Mouse (Mus musculus) midbrain, embryonic 12.5 days (tissue): ENCODE results near the gene Mea1. TPM values are rescaled to one million over a fixed set of nuclear protein-coding genes. Genes with fewer than 3 reads are reported as not detected.
A peak's percentile ranks its signal among the peaks of the same experiment; 100 is the strongest.

ENCODE experiments used
- ATAC-seq: fragments of 200-750 bp; cut with Nextera tagmentation; 2 replicates; pipeline ENCODE4 v1.8.0; 2017; ENCODE audit warnings: low read depth, moderate TSS enrichment, moderate library complexity; ENCODE audit not compliant: low FRiP score
- H3K27ac ChIP-seq: fragments of 300-500 bp; sonication (generic); replicated peaks from 2 replicates; pipeline ENCODE4 v1.5.1; 2016; ENCODE audit warnings: mild to moderate bottlenecking
- H3K27me3 ChIP-seq: fragments of 300-500 bp; sonication (generic); 2 replicates; pipeline ENCODE4 v1.6.1; 2016; ENCODE audit warnings: mild to moderate bottlenecking
- H3K36me3 ChIP-seq: fragments of 300-500 bp; sonication (generic); 2 replicates; pipeline ENCODE4 v1.6.1; 2016
- H3K4me1 ChIP-seq: fragments of 300-500 bp; sonication (generic); 2 replicates; pipeline ENCODE4 v1.6.1; 2016
- H3K4me2 ChIP-seq: fragments of 300-500 bp; sonication (generic); replicated peaks from 2 replicates; pipeline ENCODE4 v1.6.1; 2016; ENCODE audit warnings: mild to moderate bottlenecking, moderate library complexity
- H3K4me3 ChIP-seq: fragments of 300-500 bp; sonication (generic); 2 replicates; pipeline ENCODE4 v1.5.1; 2016; ENCODE audit warnings: mild to moderate bottlenecking
- H3K9ac ChIP-seq: fragments of 300-500 bp; sonication (generic); replicated peaks from 2 replicates; pipeline ENCODE4 v1.6.1; 2016; ENCODE audit warnings: mild to moderate bottlenecking, moderate library complexity
- H3K9me3 ChIP-seq: fragments of 300-500 bp; sonication (generic); 2 replicates; pipeline ENCODE4 v1.6.1; 2016; ENCODE audit warnings: mild to moderate bottlenecking
- WGBS: fragments of 180-500 bp; shearing (Covaris S2); methylation state at CpG from one replicate; pipeline ENCODE4 v1.1.7; 2016; 5-methylcytosine and 5-hydroxymethylcytosine counted together
- polyA plus RNA-seq: library from polyadenylated mRNA; unstranded; fragments of >200 nt; fragmentation: Nextera tagmentation; extraction: Ambion mirVana; gene quantifications from 2 replicates; pipeline ENCODE4 v1.2.1, GENCODE M21; 2016

The Mea1 gene
- polyA plus RNA-seq, 1 experiment from 2014 or later = 175 TPM

DNA sequence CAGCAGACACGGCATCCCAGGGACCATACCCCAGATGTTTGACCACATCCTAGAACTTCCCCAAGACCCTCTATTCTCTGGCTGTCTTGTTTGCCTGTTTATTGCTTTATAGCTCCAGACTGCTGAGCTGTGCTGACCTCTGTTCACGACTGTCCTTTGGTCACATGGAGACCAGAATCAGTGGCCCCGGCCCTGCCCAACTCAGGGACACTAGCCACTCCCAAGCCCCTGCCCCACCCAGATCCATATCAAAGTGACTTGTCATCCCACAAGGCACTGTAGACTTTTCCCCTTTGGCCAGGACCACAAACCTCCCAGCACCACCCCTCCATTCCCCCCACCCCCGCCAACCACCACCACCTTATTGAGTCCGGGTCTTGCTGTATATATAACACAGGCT is 20.7 kb downstream of the Mea1 start:
- ATAC-seq = no peak
- no peak overlapping the region for H3K27ac ChIP-seq
- H3K4me1 ChIP-seq = peaks cover 31% of the 10 kb centered on the region
- no peaks in the 10 kb centered on the region for H3K9me3 ChIP-seq
- no peak overlapping the region for H3K4me2 ChIP-seq
- no peak overlapping the region for H3K9ac ChIP-seq
- WGBS = 90% methylated on average over 5 of the region's 5 CpGs
- H3K27me3 ChIP-seq = no peaks in the 10 kb centered on the region
- peaks cover 32% of the 10 kb centered on the region for H3K36me3 ChIP-seq
- H3K4me3 ChIP-seq = no peak overlapping the region

- Histone ChIP-seq H3K4me1 (peaks cover 31% of the 10 kb centered on the region), H3K27ac (no peak overlapping the region), H3K9ac (no peak overlapping the region), H3K9me3 (no peaks in the 10 kb centered on the region), H3K4me3 (no peak overlapping the region), H3K4me2 (no peak overlapping the region), H3K36me3 (peaks cover 30% of the 10 kb centered on the region), H3K27me3 (no peaks in the 10 kb centered on the region)
- ATAC-seq = no peak
- 93% methylated on average over 3 of the region's 3 CpGs for WGBS
Measured at GRCm38 (mm10) chr17:46699912-46700311, 21.3 kb downstream of the Mea1 start.

DNA sequence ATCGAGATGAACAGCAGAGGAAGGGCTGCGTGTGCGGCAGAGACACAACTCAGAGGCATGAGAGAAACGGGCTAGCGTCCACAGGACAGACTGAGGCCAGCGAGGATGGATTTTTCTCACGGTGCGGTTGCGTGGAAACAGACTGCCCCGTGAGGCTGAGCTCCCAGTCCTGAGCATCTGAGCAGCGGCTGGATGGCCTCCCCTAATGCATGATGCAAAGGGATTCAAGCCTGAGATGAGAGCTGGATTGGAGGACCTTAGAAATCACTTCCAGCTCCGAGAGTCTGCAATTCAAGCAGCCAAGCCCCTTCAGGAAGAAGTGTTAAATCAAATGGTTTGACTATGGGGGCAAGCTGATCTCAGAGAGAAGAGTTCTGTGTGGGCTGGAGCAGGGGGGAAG is 22.9 kb downstream of the Mea1 start:
- Histone ChIP-seq H3K27ac (no peak overlapping the region), H3K4me3 (no peak overlapping the region), H3K36me3 (peaks cover 22% of the 10 kb centered on the region), H3K9ac (no peak overlapping the region; the same call in 1 of the 2 replicates), H3K4me1 (peaks cover 36% of the 10 kb centered on the region), H3K27me3 (no peaks in the 10 kb centered on the region), H3K9me3 (no peaks in the 10 kb centered on the region), H3K4me2 (0 out of 2 replicates have a peak overlapping the region, but pooled peaks have one; percentile 7)
- ATAC-seq = no peak
- WGBS = 88% methylated on average over 12 of the region's 12 CpGs

- Histone ChIP-seq H3K9ac (peak overlapping the region; percentile 47; the same call in 1 of the 2 replicates), H3K36me3 (peaks cover 22% of the 10 kb centered on the region), H3K27me3 (no peaks in the 10 kb centered on the region), H3K4me2 (0 out of 2 replicates have a peak overlapping the region, but pooled peaks have one; percentile 7), H3K27ac (no peak overlapping the region), H3K4me3 (no peak overlapping the region), H3K9me3 (no peaks in the 10 kb centered on the region), H3K4me1 (peaks cover 36% of the 10 kb centered on the region)
- ATAC-seq = no peak
- WGBS = 89% methylated on average over 12 of the region's 12 CpGs
Measured at GRCm38 (mm10) chr17:46702100-46702499, 23.5 kb downstream of the Mea1 start.

DNA sequence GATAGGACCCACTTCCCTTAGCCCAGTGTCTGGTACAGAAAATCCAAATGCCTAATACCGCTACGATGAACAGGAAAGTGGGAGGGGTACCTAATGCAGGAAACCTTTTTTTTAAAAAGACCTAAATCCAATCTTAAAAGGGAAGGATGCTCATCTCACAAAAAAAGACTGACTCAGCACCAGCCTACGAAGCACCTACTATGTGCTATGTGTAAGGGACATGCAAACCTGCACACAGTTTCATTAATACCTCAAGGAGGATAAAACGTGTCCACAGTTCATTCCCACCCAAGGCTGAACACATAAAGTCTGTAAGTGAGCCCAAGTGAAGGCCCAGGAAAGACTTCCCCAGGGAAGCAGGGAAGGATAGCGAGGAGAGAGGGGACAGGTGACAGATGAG is 23.9 kb downstream of the Mea1 start:
- no peak for ATAC-seq
- 93% methylated on average over 5 of the region's 5 CpGs for WGBS
- peaks cover 36% of the 10 kb centered on the region for H3K4me1 ChIP-seq
- no peak overlapping the region for H3K27ac ChIP-seq
- peak overlapping the region; percentile 61; the same call in 1 of the 2 replicates for H3K9ac ChIP-seq
- peak overlapping the region; percentile 92 for H3K4me2 ChIP-seq
- H3K27me3 ChIP-seq = no peaks in the 10 kb centered on the region
- no peaks in the 10 kb centered on the region for H3K9me3 ChIP-seq
- H3K4me3 ChIP-seq = peak overlapping the region; percentile 85; the same call in 1 of the 2 replicates
- peaks cover 22% of the 10 kb centered on the region for H3K36me3 ChIP-seq

DNA sequence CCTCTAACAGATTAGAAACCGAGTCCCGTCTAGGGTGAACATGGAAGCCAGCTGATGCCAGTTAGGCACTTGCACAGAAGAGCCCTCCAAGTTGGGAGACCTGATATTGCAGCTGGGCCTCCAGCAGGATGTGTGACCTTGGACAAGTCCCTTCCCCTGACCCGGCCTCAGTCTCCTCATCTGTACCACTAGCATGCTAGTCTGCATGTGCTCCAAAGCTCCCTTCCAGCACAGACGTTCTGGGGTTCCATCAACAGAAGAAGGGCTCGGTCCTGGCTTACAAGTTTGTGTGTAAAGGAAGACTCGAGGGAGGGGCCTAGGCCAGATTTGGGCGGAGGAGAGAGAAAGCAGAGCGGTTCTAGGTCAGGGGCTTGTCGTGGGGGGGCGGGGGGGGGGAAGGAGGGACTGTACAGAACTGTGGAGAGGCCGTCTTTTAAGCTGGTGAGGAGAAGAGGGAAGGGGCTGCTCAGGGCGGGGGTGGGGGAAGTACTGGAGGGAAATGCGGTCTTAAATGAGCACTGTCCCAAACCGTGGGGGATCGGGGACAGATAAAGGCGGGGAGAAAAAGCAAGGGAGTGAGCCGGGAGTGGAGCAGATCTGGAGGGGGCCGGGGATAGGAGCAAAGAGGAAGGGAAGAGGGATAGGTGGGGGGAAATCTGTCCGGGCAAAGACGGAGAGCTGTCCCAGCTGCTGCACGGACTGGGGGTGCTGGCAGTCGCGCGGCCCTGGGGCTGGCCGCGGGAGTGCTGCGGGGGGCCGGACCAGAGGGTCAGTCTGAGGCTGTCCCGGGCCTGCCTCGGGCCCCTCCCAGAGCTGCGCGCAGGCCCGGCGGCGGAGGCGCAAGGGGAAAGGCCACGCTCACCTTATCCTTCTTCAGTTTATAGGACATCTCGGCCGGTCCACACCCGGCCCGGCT is 25.6 kb downstream of the Mea1 start:
- no peaks in the 10 kb centered on the region for H3K9me3 ChIP-seq
- WGBS = 4% methylated on average over 31 of the region's 41 CpGs
- H3K4me3 ChIP-seq = peak overlapping the region; percentile 85
- peak overlapping the region; percentile 92 for H3K4me2 ChIP-seq
- no peaks in the 10 kb centered on the region for H3K27me3 ChIP-seq
- ATAC-seq = peak; percentile 77; the same call in 1 of the 2 replicates
- peak overlapping the region; percentile 93 for H3K9ac ChIP-seq
- H3K4me1 ChIP-seq = peaks cover 36% of the 10 kb centered on the region
- peak overlapping the region; percentile 80 for H3K27ac ChIP-seq
- H3K36me3 ChIP-seq = peaks cover 8% of the 10 kb centered on the region

GRCm38 (mm10) chr17:46704887-46705835 is 26.6 kb downstream of the Mea1 start, which contains the start of gene Ppp2r5d:
Ppp2r5d (minus strand) TSS chr17:46705111.
- Histone ChIP-seq H3K27me3 (no peaks in the 10 kb centered on the region), H3K4me2 (peak within 1 kb of the TSS; percentile 92), H3K9me3 (no peaks in the 10 kb centered on the region), H3K9ac (peak within 1 kb of the TSS; percentile 93), H3K4me1 (peaks cover 36% of the 10 kb centered on the region), H3K27ac (peak within 1 kb of the TSS; percentile 85), H3K36me3 (no peaks in the 10 kb centered on the region), H3K4me3 (peak within 1 kb of the TSS; percentile 85)
- peak; percentile 97 for ATAC-seq
- WGBS = 2% methylated on average over 48 of the region's 48 CpGs

GRCm38 (mm10) chr17:46706375-46707089 is 27.9 kb downstream of the Mea1 start:
- Histone ChIP-seq H3K4me2 (peak overlapping the region; percentile 66; the same call in 1 of the 2 replicates), H3K27me3 (no peaks in the 10 kb centered on the region), H3K4me3 (no peak overlapping the region), H3K9ac (no peak overlapping the region), H3K9me3 (no peaks in the 10 kb centered on the region), H3K36me3 (no peaks in the 10 kb centered on the region), H3K4me1 (peaks cover 31% of the 10 kb centered on the region), H3K27ac (no peak overlapping the region)
- 92% methylated on average over 14 of the region's 14 CpGs for WGBS
- no peak for ATAC-seq

DNA sequence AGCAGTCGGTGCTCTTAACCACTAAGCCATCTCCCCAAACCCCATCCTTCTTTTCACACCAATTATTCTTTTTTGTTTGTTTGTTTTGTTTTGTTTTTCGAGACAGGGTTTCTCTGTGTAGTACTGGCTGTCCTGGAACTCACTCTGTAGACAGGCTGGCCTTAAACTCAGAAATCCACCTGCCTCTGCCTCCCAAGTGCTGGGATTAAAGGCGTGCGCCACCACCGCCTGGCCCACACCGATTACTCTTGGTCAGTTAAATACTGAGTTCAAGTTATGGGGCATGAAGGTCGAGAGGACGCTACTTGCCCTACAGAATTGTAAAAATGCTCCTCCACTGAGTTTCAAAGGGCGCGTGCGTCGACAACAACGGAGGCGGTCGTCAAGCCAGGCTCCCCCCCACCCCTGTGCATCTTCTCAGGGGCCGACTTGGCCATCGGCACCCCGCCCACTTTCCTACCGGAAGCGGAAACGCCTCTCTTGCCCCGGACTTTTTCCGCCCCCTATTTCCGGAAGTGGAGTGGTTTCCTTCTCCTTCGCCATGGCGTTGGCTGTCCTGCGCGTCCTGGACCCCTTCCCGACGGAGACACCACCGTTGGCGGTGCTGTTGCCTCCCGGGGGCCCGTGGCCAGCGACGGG is 32.5 kb downstream of the Mea1 start, which contains the start of gene Pex6:
TSS of gene Pex6 (plus strand) at position 505 of the 639 bp plus-strand sequence.
- Histone ChIP-seq H3K9me3 (no peaks in the 10 kb centered on the region), H3K27me3 (no peaks in the 10 kb centered on the region), H3K4me1 (peaks cover 22% of the 10 kb centered on the region), H3K4me3 (peak within 1 kb of the TSS; percentile 94), H3K9ac (peak within 1 kb of the TSS; percentile 92), H3K4me2 (peak within 1 kb of the TSS; percentile 100), H3K36me3 (peaks cover 26% of the 10 kb centered on the region), H3K27ac (peak within 1 kb of the TSS; percentile 77)
- WGBS = 7% methylated on average over 36 of the region's 36 CpGs
- ATAC-seq = peak; percentile 89

- Histone ChIP-seq H3K9me3 (no peaks in the 10 kb centered on the region), H3K27ac (peak overlapping the region; percentile 68), H3K4me1 (peaks cover 19% of the 10 kb centered on the region), H3K27me3 (no peaks in the 10 kb centered on the region), H3K36me3 (peaks cover 33% of the 10 kb centered on the region), H3K4me3 (peak overlapping the region; percentile 94), H3K9ac (peak overlapping the region; percentile 92), H3K4me2 (peak overlapping the region; percentile 100)
- no peak; the same call in 1 of the 2 replicates for ATAC-seq
- WGBS = under 1% methylated on average over 51 of the region's 76 CpGs
Measured at GRCm38 (mm10) chr17:46711612-46712271, 33.1 kb downstream of the Mea1 start.
